In genomic region chr12:85341131-85341530, GRCm38 (mm10) we compare ENCODE assay signal across 8 mouse cellular contexts. TPM values are rescaled to one million over a fixed set of nuclear protein-coding genes. Genes with fewer than 3 reads are reported as not detected.
DNase-seq lines count a peak whose midpoint lies in the region; ATAC-seq and TF ChIP-seq lines count a peak whose summit lies in the region.

No protein-coding gene starts in this region.

- H3K9ac ChIP-seq in embryonic facial prominence, embryonic 12.5 days: no peak overlapping the region

- DNase-seq in gastrocnemius, adult 2 months: no peak
- no peak for DNase-seq in gastrocnemius, postnatal 14 days
- peak; percentile 19 for DNase-seq in thymus, adult 2 months
- no peak for DNase-seq in thymus, adult 18-20 months
- peak; percentile 81 for DNase-seq in lung, postnatal 25 days (ENCODE audit: low spot score)
- peak; percentile 4 for DNase-seq in thymus, postnatal 25 days
- DNase-seq in ovary, postnatal 10 days (ENCODE audit: low spot score): no peak

- no peaks in the 10 kb centered on the region for H3K9me3 ChIP-seq in embryonic facial prominence, embryonic 12.5 days

- H3K27ac ChIP-seq in gastrocnemius, adult 2 months: no peak overlapping the region
- no peak overlapping the region for H3K27ac ChIP-seq in thymus, adult 2 months (ENCODE audit: control insufficient read depth, insufficient read depth, low read length)
- H3K27ac ChIP-seq in embryonic facial prominence, embryonic 12.5 days: peak overlapping the region; percentile 26; the same call in 1 of the 2 replicates

- no peaks in the 10 kb centered on the region for H3K27me3 ChIP-seq in thymus, adult 2 months (ENCODE audit: control insufficient read depth, insufficient read depth, low read length)
- no peaks in the 10 kb centered on the region for H3K27me3 ChIP-seq in embryonic facial prominence, embryonic 12.5 days

- intact Hi-C loops in gastrocnemius, adult 2 months (cut with DNase I): loop anchor here (1.0 kb wide), 1 partner anchor 150 kb away; no protein-coding TSS in a partner anchor
- intact Hi-C loops in gastrocnemius, postnatal 14 days (cut with DNase I; ENCODE audit: low total_unique reads): no loop called here

- no peak overlapping the region for H3K4me2 ChIP-seq in embryonic facial prominence, embryonic 12.5 days (replicated peaks)

- peak; percentile 73 for TF ChIP-seq CTCF in gastrocnemius, adult 2 months (IDR thresholded peaks at IDR 0.05)
- TF ChIP-seq CTCF in thymus, adult 2 months (IDR thresholded peaks at IDR 0.05; ENCODE audit: borderline replicate concordance, control insufficient read depth, extremely low read depth, insufficient read depth, low read length, poor library complexity): no peak

- no peak for ATAC-seq in embryonic facial prominence, embryonic 12.5 days (ENCODE audit: insufficient number of reproducible peaks, insufficient read depth, low FRiP score, low TSS enrichment)

- no peak overlapping the region for H3K4me3 ChIP-seq in gastrocnemius, adult 2 months
- no peak overlapping the region for H3K4me3 ChIP-seq in thymus, adult 2 months (ENCODE audit: control insufficient read depth, insufficient read depth, low read length)
- H3K4me3 ChIP-seq in embryonic facial prominence, embryonic 12.5 days: no peak overlapping the region

- H3K4me1 ChIP-seq in thymus, adult 2 months (replicated peaks; ENCODE audit: control insufficient read depth, insufficient read depth, low read length): peaks cover 4% of the 10 kb centered on the region
- peaks cover 22% of the 10 kb centered on the region; the same call in 1 of the 2 replicates for H3K4me1 ChIP-seq in embryonic facial prominence, embryonic 12.5 days

- whole genome bisulfite sequencing in thymus, adult 2 months: 38% methylated on average over 1 of the region's 1 CpGs
- WGBS in embryonic facial prominence, embryonic 12.5 days: 55% methylated on average over 1 of the region's 1 CpGs

- no peak for TF ChIP-seq POLR2A in thymus, adult 2 months (IDR thresholded peaks at IDR 0.05; ENCODE audit: control insufficient read depth, extremely low read depth, insufficient read depth, low read length, poor library complexity)

- H3K36me3 ChIP-seq in thymus, adult 2 months (ENCODE audit: control insufficient read depth, insufficient read depth, low read length): 0 out of 2 replicates have a peak, but pooled peaks cover 5% of the 10 kb centered on the region
- H3K36me3 ChIP-seq in embryonic facial prominence, embryonic 12.5 days: 0 out of 2 replicates have a peak, but pooled peaks cover 2% of the 10 kb centered on the region

RNA-seq across cellular contexts. Expression of gene Nek9, which starts 2.0 kb away (rescaled TPM):
- 100 to 1,000 TPM in 1 of 2 experiments, 10 to 100 TPM in 1; 99.2 to 131 TPM for total RNA-seq in gastrocnemius, adult 2 months (2021)
- total RNA-seq in gastrocnemius, postnatal 14 days (2021): 10 to 100 TPM; 47.7 to 51.9 TPM
- 32.1 and 34.7 TPM in 2 replicates for polyA plus RNA-seq in thymus, adult 2 months (2012; rRNA removed)
- 31.2 and 33.1 TPM in 2 replicates for polyA plus RNA-seq in embryonic facial prominence, embryonic 12.5 days (2016; fragmentation: Nextera tagmentation; extraction: Ambion mirVana)

RNA-seq across cellular contexts. Expression of gene Tmed10, which starts 33.5 kb away (rescaled TPM):
- total RNA-seq in gastrocnemius, adult 2 months (2021): 100 to 1,000 TPM; 112 to 123 TPM
- 100 to 1,000 TPM; 130 to 135 TPM for total RNA-seq in gastrocnemius, postnatal 14 days (2021)
- 152 and 180 TPM in 2 replicates for polyA plus RNA-seq in thymus, adult 2 months (2012; rRNA removed)
- polyA plus RNA-seq in embryonic facial prominence, embryonic 12.5 days (2016; fragmentation: Nextera tagmentation; extraction: Ambion mirVana): 266 and 275 TPM in 2 replicates

RNA-seq across cellular contexts. Expression of gene Zc2hc1c, which starts 52.7 kb away (rescaled TPM):
- 1 to 10 TPM in 1 of 2 experiments, under 1 TPM in 1; 0.95 to 1.7 TPM for total RNA-seq in gastrocnemius, adult 2 months (2021)
- under 1 TPM; 0.59 to 0.89 TPM for total RNA-seq in gastrocnemius, postnatal 14 days (2021)
- 0.05 and 0.15 TPM in 2 replicates for polyA plus RNA-seq in thymus, adult 2 months (2012; rRNA removed)
- polyA plus RNA-seq in embryonic facial prominence, embryonic 12.5 days (2016; fragmentation: Nextera tagmentation; extraction: Ambion mirVana): 0.78 and 1.1 TPM in 2 replicates

RNA-seq across cellular contexts. Expression of gene Acyp1, which starts 52.9 kb away (rescaled TPM):
- 10 to 100 TPM; 37.9 to 52.7 TPM for total RNA-seq in gastrocnemius, adult 2 months (2021)
- total RNA-seq in gastrocnemius, postnatal 14 days (2021): 10 to 100 TPM; 26.2 to 27.3 TPM
- 14.2 and 15.3 TPM in 2 replicates for polyA plus RNA-seq in thymus, adult 2 months (2012; rRNA removed)
- 43.8 and 45.1 TPM in 2 replicates for polyA plus RNA-seq in embryonic facial prominence, embryonic 12.5 days (2016; fragmentation: Nextera tagmentation; extraction: Ambion mirVana)

Comparison
In these comparisons a context has a peak if more than half of its experiments do, and no peak if none do; other contexts are left out.
1. DNase-seq: peak in thymus, adult 2 months (single experiment), lung, postnatal 25 days (single experiment) and thymus, postnatal 25 days (single experiment); none in gastrocnemius, adult 2 months (single experiment), gastrocnemius, postnatal 14 days (single experiment), thymus, adult 18-20 months (0 of 2) and ovary, postnatal 10 days (single experiment).